Mouse (Mus musculus) forebrain, embryonic 14.5 days (tissue): ENCODE results near the gene Nr1i3. TPM values are rescaled to one million over a fixed set of nuclear protein-coding genes. Genes with fewer than 3 reads are reported as not detected.

ENCODE experiments used
- ATAC-seq: fragments of 200-750 bp; cut with Nextera tagmentation; 2 replicates; pipeline ENCODE4 v1.8.0; 2017; ENCODE audit warnings: mild to moderate bottlenecking, moderate library complexity
- DNase-seq: peaks from one replicate; pipeline ENCODE4 v3.0.0-alpha.2; 2015; ENCODE audit warnings: low spot score
- H3K27ac ChIP-seq: fragments of 300-500 bp; sonication (generic); 2 replicates; pipeline ENCODE4 v1.5.1; 2014; ENCODE audit warnings: low read depth, mild to moderate bottlenecking, control low read depth, low read length, moderate library complexity
- H3K27me3 ChIP-seq: fragments of 300-500 bp; sonication (generic); replicated peaks from 2 replicates; pipeline ENCODE4 v1.6.1; 2014; ENCODE audit warnings: low read length, control low read depth, mixed read lengths; ENCODE audit not compliant: control insufficient read depth, insufficient read depth
- H3K36me3 ChIP-seq: fragments of 300-500 bp; sonication (generic); 2 replicates; pipeline ENCODE4 v1.6.1; 2014; ENCODE audit warnings: low read length, control low read depth; ENCODE audit not compliant: control insufficient read depth, insufficient read depth
- H3K4me1 ChIP-seq: fragments of 300-500 bp; sonication (generic); 2 replicates; pipeline ENCODE4 v1.6.1; 2014; ENCODE audit warnings: antibody characterized with exemption, low read length, control low read depth; ENCODE audit not compliant: control insufficient read depth, insufficient read depth
- H3K4me2 ChIP-seq: fragments of 300-500 bp; sonication (generic); 2 replicates; pipeline ENCODE4 v1.6.1; 2014; ENCODE audit warnings: mild to moderate bottlenecking, control low read depth, low read length
- H3K4me3 ChIP-seq: fragments of 300-500 bp; sonication (generic); 2 replicates; pipeline ENCODE4 v1.5.1; 2014; ENCODE audit warnings: low read depth, low read length, control low read depth
- H3K9ac ChIP-seq: fragments of 300-500 bp; sonication (generic); 2 replicates; pipeline ENCODE4 v1.6.1; 2014; ENCODE audit warnings: mild to moderate bottlenecking, low read length, control low read depth, moderate library complexity
- H3K9me3 ChIP-seq: fragments of 300-500 bp; sonication (generic); replicated peaks from 2 replicates; pipeline ENCODE4 v1.6.1; 2016; ENCODE audit warnings: low read length, control low read depth, mixed read lengths; ENCODE audit not compliant: control insufficient read depth
- WGBS: fragments of 180-500 bp; shearing (Covaris S2); extraction: QIAGEN DNeasy Blood & Tissue Kit; methylation state at CpG from one replicate; pipeline ENCODE4 v1.1.7; 2014; 5-methylcytosine and 5-hydroxymethylcytosine counted together
- polyA plus RNA-seq: library from polyadenylated mRNA; unstranded; fragments of >200 nt; fragmentation: Nextera tagmentation; extraction: Ambion mirVana; gene quantifications from 2 replicates; pipeline ENCODE4 v1.2.1, GENCODE M21; 2014

Nr1i3 gene
- polyA plus RNA-seq, 1 experiment from 2014 or later: 0.13 TPM

DNA sequence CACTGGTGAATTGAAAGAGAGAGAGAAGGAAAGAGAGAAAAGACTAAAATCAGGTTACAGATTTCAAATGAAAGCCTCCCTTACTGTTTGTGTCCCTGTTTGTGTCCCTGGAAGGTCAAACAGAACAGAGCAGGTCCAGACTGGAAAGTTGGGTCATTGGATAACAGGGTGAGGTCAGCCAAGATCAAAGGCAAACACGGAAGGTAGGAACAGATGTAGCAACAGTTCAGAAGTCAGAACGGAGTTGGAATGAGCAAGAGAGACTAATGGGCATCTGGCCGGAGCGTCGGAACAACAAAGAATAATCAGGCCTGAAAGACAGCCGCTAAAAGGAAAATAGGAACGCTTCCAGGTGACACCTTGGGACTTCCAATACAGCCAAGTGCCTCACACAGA lies 9.5 kb upstream of the Nr1i3 start:
- WGBS: 63% methylated on average over 7 of the region's 7 CpGs
- ATAC-seq (no peak), DNase-seq (no peak)
- Histone ChIP-seq H3K27ac (no peak overlapping the region), H3K4me1 (no peaks in the 10 kb centered on the region), H3K36me3 (no peaks in the 10 kb centered on the region), H3K4me2 (no peak overlapping the region), H3K9ac (no peak overlapping the region), H3K9me3 (no peaks in the 10 kb centered on the region), H3K27me3 (no peaks in the 10 kb centered on the region), H3K4me3 (no peak overlapping the region)

DNA sequence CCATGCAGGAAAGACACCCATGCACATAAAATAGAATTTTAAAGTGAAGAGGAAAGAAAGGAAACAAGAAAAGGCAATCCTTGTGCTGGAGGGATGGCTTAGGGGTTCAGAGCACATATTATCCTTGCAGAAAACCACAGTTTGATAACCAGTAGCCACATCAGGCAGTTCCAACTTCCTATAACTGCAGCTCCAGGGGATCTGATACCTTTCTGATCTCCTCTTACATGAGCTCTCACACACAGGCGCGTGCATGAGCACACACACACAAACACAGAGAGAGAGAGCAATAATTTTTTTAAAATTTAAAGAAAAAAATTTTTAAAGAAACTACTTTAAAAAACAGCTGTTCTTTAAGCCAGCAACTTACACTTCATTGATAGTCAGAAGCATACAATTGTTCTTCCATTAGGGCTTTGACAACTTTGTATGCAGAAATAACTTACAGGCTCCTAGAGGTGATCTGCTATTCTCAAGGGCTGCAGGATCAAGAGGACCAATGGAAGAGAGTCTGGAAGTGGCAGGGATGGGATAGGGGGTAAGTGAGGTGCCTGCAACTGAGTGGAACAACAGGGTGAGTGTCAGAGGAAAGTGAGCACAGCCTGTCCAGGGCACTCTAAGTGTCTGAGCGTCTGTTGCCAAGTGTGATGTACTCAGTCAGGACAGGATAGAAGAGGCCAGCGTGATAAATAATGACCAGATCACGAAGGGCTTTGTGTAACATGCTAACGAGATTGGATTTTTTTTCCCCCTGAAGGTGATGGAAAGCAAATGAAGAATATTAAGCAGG lies 7.9 kb upstream of the Nr1i3 start:
- H3K4me2 ChIP-seq: no peak overlapping the region
- WGBS: 48% methylated on average over 6 of the region's 6 CpGs

DNA sequence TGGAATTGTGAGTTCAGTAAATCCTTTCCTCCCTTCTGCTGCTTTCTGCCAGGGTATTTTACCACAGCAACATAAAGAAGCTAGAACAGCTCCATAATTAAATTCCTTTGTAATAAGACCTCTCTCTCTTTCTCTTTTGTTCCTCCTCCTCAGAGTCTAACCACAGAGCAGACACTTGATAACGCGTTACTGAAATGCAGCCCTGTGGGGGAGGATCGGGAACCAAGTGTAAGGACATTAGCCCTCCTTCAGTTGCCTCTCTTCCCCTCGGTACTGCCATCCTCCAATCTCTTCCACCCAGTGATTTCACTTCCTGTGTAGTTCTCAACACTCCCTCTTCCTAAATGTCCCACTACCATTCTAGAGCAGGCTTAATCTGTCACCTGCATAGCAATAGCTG lies 4.4 kb upstream of the Nr1i3 start:
- Histone ChIP-seq H3K27me3 (no peaks in the 10 kb centered on the region), H3K9ac (no peak overlapping the region), H3K36me3 (no peaks in the 10 kb centered on the region), H3K4me3 (no peak overlapping the region), H3K9me3 (no peaks in the 10 kb centered on the region), H3K27ac (no peak overlapping the region), H3K4me1 (no peaks in the 10 kb centered on the region), H3K4me2 (no peak overlapping the region)
- WGBS: 14% methylated on average over 4 of the region's 4 CpGs
- no peak for DNase-seq
- ATAC-seq: no peak

More for the DNA sequence above, 7.9 kb upstream of the Nr1i3 start:
- H3K9ac ChIP-seq: no peak overlapping the region
- no peaks in the 10 kb centered on the region for H3K9me3 ChIP-seq
- no peaks in the 10 kb centered on the region for H3K36me3 ChIP-seq
- H3K4me3 ChIP-seq: no peak overlapping the region
- no peaks in the 10 kb centered on the region for H3K4me1 ChIP-seq
- ATAC-seq (no peak), DNase-seq (no peak)
- H3K27me3 ChIP-seq: no peaks in the 10 kb centered on the region
- no peak overlapping the region for H3K27ac ChIP-seq

DNA sequence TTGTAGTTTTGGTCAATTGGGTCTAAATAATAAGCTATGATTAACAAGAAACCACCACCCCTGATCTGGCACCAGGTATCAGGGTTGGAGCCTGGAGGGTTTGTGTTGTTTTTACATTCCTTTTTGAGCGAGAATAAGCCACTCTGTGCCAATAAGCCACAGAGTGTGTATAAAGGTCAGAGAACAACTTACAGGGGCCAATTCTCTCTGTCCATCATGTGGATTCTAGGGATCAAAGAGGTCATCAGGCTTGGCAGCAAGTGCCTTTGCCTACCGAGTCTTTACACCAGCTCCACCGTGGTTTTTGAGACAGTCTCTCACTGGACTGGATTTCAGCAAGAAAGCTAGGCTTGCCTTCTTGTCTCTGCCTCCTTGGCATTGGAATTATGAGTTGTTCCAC lies 916 bp upstream of the Nr1i3 start:
- Histone ChIP-seq H3K9ac (no peak overlapping the region), H3K4me3 (no peak overlapping the region), H3K27me3 (no peaks in the 10 kb centered on the region), H3K4me1 (no peaks in the 10 kb centered on the region), H3K27ac (no peak overlapping the region), H3K4me2 (no peak overlapping the region), H3K9me3 (no peaks in the 10 kb centered on the region), H3K36me3 (no peaks in the 10 kb centered on the region)
- DNase-seq: no peak
- WGBS: 42% methylated on average over 3 of the region's 3 CpGs
- ATAC-seq: no peak

DNA sequence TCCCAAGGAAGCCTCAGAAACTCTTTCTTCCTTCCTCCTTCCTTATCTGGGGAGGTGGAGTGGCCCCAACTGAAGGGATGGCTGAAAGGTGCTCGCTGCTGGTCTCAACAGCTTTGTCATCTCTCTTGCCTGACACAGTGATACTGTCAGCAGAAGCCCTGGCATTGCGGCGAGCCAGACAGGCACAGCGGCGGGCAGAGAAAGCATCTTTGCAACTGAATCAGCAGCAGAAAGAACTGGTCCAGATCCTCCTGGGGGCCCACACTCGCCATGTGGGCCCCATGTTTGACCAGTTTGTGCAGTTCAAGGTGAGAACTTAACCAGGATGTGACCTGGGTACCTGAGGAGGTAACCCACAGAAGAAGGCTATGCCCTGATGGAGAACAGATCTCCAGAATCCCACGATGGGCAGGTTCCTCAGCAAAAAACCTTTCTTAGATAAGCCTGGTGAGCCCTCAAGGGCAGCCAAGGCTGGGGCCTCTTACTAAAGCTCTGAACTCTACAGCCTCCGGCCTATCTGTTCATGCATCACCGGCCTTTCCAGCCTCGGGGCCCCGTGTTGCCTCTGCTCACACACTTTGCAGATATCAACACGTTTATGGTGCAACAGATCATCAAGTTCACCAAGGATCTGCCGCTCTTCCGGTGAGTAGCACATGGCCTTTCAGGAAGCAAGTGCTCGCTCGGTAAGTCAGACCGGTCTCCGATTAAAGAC lies 2.6 kb downstream of the Nr1i3 start:
- Histone ChIP-seq H3K36me3 (peaks cover 23% of the 10 kb centered on the region), H3K27ac (no peak overlapping the region), H3K4me3 (no peak overlapping the region), H3K4me1 (peaks cover 2% of the 10 kb centered on the region), H3K9me3 (no peaks in the 10 kb centered on the region), H3K27me3 (no peaks in the 10 kb centered on the region), H3K9ac (no peak overlapping the region), H3K4me2 (no peak overlapping the region)
- no peak for DNase-seq
- ATAC-seq: no peak
- 89% methylated on average over 18 of the region's 18 CpGs for WGBS

DNA sequence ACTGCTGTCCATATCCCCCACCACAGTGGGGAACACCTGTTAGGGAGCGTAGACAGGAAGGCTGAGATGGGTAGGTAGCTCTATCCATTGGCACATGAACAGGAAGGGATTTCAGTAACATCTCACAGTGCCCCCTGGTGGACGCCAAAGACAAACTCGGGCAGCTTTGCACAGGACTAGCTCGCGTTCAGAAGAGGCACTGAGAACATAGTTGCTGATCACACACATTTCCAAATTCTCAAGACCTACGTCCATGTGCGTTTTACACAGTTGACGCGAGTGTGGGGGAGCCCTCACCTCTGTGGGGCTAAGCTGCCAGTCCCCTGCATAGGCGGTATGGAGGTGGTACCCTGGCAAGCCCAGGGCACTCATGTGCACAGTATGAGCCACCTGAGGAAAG lies 7.1 kb downstream of the Nr1i3 start:
- peak overlapping the region; percentile 85 for H3K4me2 ChIP-seq
- peaks cover 6% of the 10 kb centered on the region for H3K4me1 ChIP-seq
- 8% methylated on average over 10 of the region's 10 CpGs for WGBS
- no peak overlapping the region for H3K9ac ChIP-seq
- DNase-seq: peak; percentile 89
- no peaks in the 10 kb centered on the region for H3K9me3 ChIP-seq
- H3K4me3 ChIP-seq: peak overlapping the region; percentile 16; the same call in 1 of the 2 replicates
- H3K36me3 ChIP-seq: peaks cover 23% of the 10 kb centered on the region
- peak; percentile 10; the same call in 1 of the 2 replicates for ATAC-seq
- no peaks in the 10 kb centered on the region for H3K27me3 ChIP-seq
- H3K27ac ChIP-seq: no peak overlapping the region

DNA sequence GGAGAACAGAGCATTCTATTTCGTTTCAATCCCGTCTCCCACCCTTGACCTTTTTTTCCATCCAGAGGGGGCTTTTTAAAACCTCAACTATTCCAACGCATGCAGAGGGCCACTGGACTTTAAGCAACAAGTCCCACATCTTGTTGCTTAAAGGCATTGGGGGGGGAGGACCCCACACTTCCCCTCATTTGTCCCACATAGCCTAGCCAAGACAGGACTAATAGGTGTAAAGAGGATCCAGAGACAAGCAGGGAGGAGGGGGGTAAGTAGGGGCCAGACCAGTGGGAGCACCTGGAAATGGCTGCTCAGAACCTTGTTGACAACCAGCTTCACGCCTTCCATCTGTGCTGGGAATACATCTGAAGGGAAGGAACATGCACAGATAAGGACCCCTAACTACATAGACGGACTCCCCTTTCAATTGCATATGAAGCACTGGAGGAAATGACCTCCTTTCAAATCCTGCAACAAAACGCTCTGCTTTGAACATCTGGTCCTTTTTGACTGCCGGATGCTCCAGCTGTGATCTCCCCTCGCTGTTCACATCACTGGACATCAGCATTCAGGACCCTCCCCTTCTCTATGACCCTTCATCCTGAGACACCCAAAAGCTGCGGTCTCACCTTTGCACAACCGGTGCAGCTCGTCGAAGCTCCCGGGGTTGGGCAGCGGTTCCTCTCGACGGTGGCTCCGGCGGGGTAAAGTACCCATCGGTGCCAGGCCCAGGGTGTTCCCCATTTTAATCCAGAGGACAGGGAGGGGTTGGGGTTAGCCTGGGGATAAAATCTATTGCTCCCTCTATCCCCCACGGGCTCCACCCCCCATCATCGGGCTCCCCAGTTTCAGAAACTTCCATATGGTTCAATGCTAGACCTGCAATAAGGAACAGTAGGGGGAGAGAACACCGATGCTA lies 7.8 kb downstream of the Nr1i3 start:
- H3K4me2 ChIP-seq: peak overlapping the region; percentile 85
- H3K4me1 ChIP-seq: peaks cover 6% of the 10 kb centered on the region
- DNase-seq (no peak), ATAC-seq (no peak; the same call in 1 of the 2 replicates)
- H3K4me3 ChIP-seq: peak overlapping the region; percentile 60
- peaks cover 23% of the 10 kb centered on the region for H3K36me3 ChIP-seq
- WGBS: 8% methylated on average over 22 of the region's 22 CpGs
- no peaks in the 10 kb centered on the region for H3K27me3 ChIP-seq
- peak overlapping the region; percentile 68 for H3K9ac ChIP-seq
- H3K27ac ChIP-seq: no peak overlapping the region
- no peaks in the 10 kb centered on the region for H3K9me3 ChIP-seq

DNA sequence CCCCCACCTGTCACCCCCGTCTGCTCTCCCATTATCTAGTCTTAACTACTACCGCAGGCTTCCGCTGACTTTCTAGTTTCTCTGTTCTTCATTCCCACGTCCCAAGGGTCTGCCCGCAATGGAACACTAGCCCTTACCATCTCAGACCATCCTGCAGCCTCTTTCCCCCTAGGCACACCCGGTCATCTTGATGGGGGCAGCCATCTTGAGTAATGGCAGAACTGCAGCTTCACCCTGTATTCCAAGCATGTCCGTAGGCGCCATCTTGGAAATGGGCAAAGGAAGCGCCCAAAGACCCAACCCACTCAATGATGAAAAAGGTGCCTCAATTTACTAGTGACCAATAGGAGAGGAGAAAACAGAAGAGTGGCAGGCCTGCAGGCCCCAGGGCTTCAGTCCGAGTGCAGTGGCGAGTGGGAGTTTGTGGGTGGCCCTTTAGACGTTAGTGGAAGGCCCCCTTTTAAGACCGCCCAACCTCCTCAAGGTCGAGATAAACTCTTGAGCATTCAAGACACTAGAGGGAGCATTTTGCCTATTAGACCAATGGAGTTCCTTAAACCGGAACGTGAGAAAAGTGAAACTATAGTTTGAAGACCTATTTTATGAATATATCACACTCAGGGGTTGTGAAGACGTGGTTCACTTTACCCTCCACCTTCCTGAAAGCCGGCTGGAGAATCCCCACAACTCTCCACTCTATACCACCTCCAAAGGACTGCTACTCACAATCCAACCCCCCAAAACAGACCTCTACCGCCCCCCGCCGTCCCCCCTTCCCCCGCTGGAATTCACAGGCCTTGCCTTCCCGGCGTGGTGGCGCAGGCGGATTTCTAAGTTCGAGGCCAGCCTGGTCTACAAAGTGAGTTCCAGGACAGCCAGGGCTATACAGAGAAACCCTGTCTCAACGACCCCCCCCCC lies 8.7 kb downstream of the Nr1i3 start, which contains the start of gene Tomm40l:
TSS of gene Tomm40l (minus strand) at position 277 of the 918 bp plus-strand sequence.
- H3K27ac ChIP-seq: no peak within 1 kb of the TSS
- no peaks in the 10 kb centered on the region for H3K9me3 ChIP-seq
- peaks cover 6% of the 10 kb centered on the region for H3K4me1 ChIP-seq
- H3K27me3 ChIP-seq: no peaks in the 10 kb centered on the region
- H3K4me3 ChIP-seq: peak within 1 kb of the TSS; percentile 60
- DNase-seq: peak; percentile 99
- H3K4me2 ChIP-seq: peak within 1 kb of the TSS; percentile 85
- peak within 1 kb of the TSS; percentile 68 for H3K9ac ChIP-seq
- H3K36me3 ChIP-seq: peaks cover 23% of the 10 kb centered on the region
- WGBS: 2% methylated on average over 28 of the region's 28 CpGs
- peak; percentile 97 for ATAC-seq
